Mouse (Mus musculus): ENCODE data around the gene Agap3. TPM values are rescaled to one million over a fixed set of nuclear protein-coding genes. Genes with fewer than 3 reads are reported as not detected.

The Agap3 gene
- polyA plus RNA-seq, 1 experiment from 2014 or later = 5.0 TPM

- H3K27ac ChIP-seq (ENCODE audit: low read length) = no peak overlapping the region
- H3K4me3 ChIP-seq (ENCODE audit: low read depth, low read length) = no peak overlapping the region
- peaks cover 61% of the 10 kb centered on the region for H3K27me3 ChIP-seq (ENCODE audit: control insufficient read depth, insufficient read depth, low read depth, low read length)
- ATAC-seq (ENCODE audit: low read depth) = peak; percentile 64; the same call in 1 of the 2 replicates
- WGBS (ENCODE audit: insufficient replicate concordance) = 14% methylated on average over 24 of the region's 24 CpGs
- H3K4me1 ChIP-seq (ENCODE audit: control insufficient read depth, low read depth, low read length) = peaks cover 6% of the 10 kb centered on the region; the same call in 1 of the 2 replicates
- H3K9ac ChIP-seq (ENCODE audit: low read depth, low read length) = no peak overlapping the region
- H3K9me3 ChIP-seq (replicated peaks; ENCODE audit: control insufficient read depth, low read length) = no peaks in the 10 kb centered on the region
- H3K36me3 ChIP-seq (ENCODE audit: control insufficient read depth, insufficient read depth) = no peaks in the 10 kb centered on the region
- no peak overlapping the region for H3K4me2 ChIP-seq (ENCODE audit: low read depth, low read length)
Observed at GRCm38 (mm10) chr5:24530042-24530689, 78.2 kb downstream of the Agap3 start.

- Histone ChIP-seq H3K4me3 (ENCODE audit: low read depth, low read length) (no peak overlapping the region), H3K4me2 (ENCODE audit: low read depth, low read length) (no peak overlapping the region), H3K27me3 (ENCODE audit: control insufficient read depth, insufficient read depth, low read depth, low read length) (peaks cover 35% of the 10 kb centered on the region), H3K27ac (ENCODE audit: low read length) (no peak overlapping the region), H3K36me3 (ENCODE audit: control insufficient read depth, insufficient read depth) (no peaks in the 10 kb centered on the region), H3K9ac (ENCODE audit: low read depth, low read length) (no peak overlapping the region), H3K4me1 (ENCODE audit: control insufficient read depth, low read depth, low read length) (no peaks in the 10 kb centered on the region), H3K9me3 (replicated peaks; ENCODE audit: control insufficient read depth, low read length) (no peaks in the 10 kb centered on the region)
- 48% methylated on average over 11 of the region's 11 CpGs for WGBS (ENCODE audit: insufficient replicate concordance)
- ATAC-seq (ENCODE audit: low read depth) = no peak
Observed at GRCm38 (mm10) chr5:24533391-24533790, 81.4 kb downstream of the Agap3 start.

- ATAC-seq (ENCODE audit: low read depth) = no peak
- Histone ChIP-seq H3K9me3 (replicated peaks; ENCODE audit: control insufficient read depth, low read length) (no peaks in the 10 kb centered on the region), H3K27me3 (ENCODE audit: control insufficient read depth, insufficient read depth, low read depth, low read length) (peaks cover 26% of the 10 kb centered on the region), H3K27ac (ENCODE audit: low read length) (no peak overlapping the region), H3K4me2 (ENCODE audit: low read depth, low read length) (no peak overlapping the region), H3K4me1 (ENCODE audit: control insufficient read depth, low read depth, low read length) (no peaks in the 10 kb centered on the region), H3K9ac (ENCODE audit: low read depth, low read length) (no peak overlapping the region), H3K36me3 (ENCODE audit: control insufficient read depth, insufficient read depth) (no peaks in the 10 kb centered on the region), H3K4me3 (ENCODE audit: low read depth, low read length) (no peak overlapping the region)
- WGBS (ENCODE audit: insufficient replicate concordance) = 27% methylated on average over 5 of the region's 5 CpGs
Observed at GRCm38 (mm10) chr5:24534292-24534691, 82.3 kb downstream of the Agap3 start.

- Histone ChIP-seq H3K4me1 (ENCODE audit: control insufficient read depth, low read depth, low read length) (no peaks in the 10 kb centered on the region; the same call in 1 of the 2 replicates), H3K9ac (ENCODE audit: low read depth, low read length) (no peak overlapping the region), H3K27me3 (ENCODE audit: control insufficient read depth, insufficient read depth, low read depth, low read length) (peaks cover 14% of the 10 kb centered on the region), H3K36me3 (ENCODE audit: control insufficient read depth, insufficient read depth) (no peaks in the 10 kb centered on the region), H3K27ac (ENCODE audit: low read length) (no peak overlapping the region), H3K4me2 (ENCODE audit: low read depth, low read length) (no peak overlapping the region), H3K9me3 (replicated peaks; ENCODE audit: control insufficient read depth, low read length) (no peaks in the 10 kb centered on the region), H3K4me3 (ENCODE audit: low read depth, low read length) (no peak overlapping the region)
- WGBS (ENCODE audit: insufficient replicate concordance) = 54% methylated on average over 3 of the region's 3 CpGs
- ATAC-seq (ENCODE audit: low read depth) = no peak
Observed at GRCm38 (mm10) chr5:24535731-24536130, 83.8 kb downstream of the Agap3 start.

GRCm38 (mm10) chr5:24536511-24536910 lies 84.5 kb downstream of the Agap3 start:
- H3K27me3 ChIP-seq (ENCODE audit: control insufficient read depth, insufficient read depth, low read depth, low read length) = peaks cover 11% of the 10 kb centered on the region
- no peaks in the 10 kb centered on the region for H3K9me3 ChIP-seq (replicated peaks; ENCODE audit: control insufficient read depth, low read length)
- no peak overlapping the region for H3K4me2 ChIP-seq (ENCODE audit: low read depth, low read length)
- ATAC-seq (ENCODE audit: low read depth) = no peak
- H3K4me1 ChIP-seq (ENCODE audit: control insufficient read depth, low read depth, low read length) = no peaks in the 10 kb centered on the region; the same call in 1 of the 2 replicates
- H3K27ac ChIP-seq (ENCODE audit: low read length) = no peak overlapping the region
- no peak overlapping the region for H3K4me3 ChIP-seq (ENCODE audit: low read depth, low read length)
- H3K9ac ChIP-seq (ENCODE audit: low read depth, low read length) = no peak overlapping the region
- no peaks in the 10 kb centered on the region for H3K36me3 ChIP-seq (ENCODE audit: control insufficient read depth, insufficient read depth)
- 59% methylated on average over 5 of the region's 5 CpGs for WGBS (ENCODE audit: insufficient replicate concordance)

GRCm38 (mm10) chr5:24537618-24538017 lies 85.6 kb downstream of the Agap3 start:
- no peak overlapping the region for H3K4me2 ChIP-seq (ENCODE audit: low read depth, low read length)
- H3K9me3 ChIP-seq (replicated peaks; ENCODE audit: control insufficient read depth, low read length) = no peaks in the 10 kb centered on the region
- H3K36me3 ChIP-seq (ENCODE audit: control insufficient read depth, insufficient read depth) = no peaks in the 10 kb centered on the region
- H3K9ac ChIP-seq (ENCODE audit: low read depth, low read length) = no peak overlapping the region
- 54% methylated on average over 16 of the region's 16 CpGs for WGBS (ENCODE audit: insufficient replicate concordance)
- H3K4me1 ChIP-seq (ENCODE audit: control insufficient read depth, low read depth, low read length) = no peaks in the 10 kb centered on the region; the same call in 1 of the 2 replicates
- H3K27ac ChIP-seq (ENCODE audit: low read length) = no peak overlapping the region
- no peak overlapping the region for H3K4me3 ChIP-seq (ENCODE audit: low read depth, low read length)
- ATAC-seq (ENCODE audit: low read depth) = no peak
- H3K27me3 ChIP-seq (ENCODE audit: control insufficient read depth, insufficient read depth, low read depth, low read length) = peaks cover 7% of the 10 kb centered on the region

- no peak overlapping the region for H3K4me2 ChIP-seq (ENCODE audit: low read depth, low read length)
- no peak for ATAC-seq (ENCODE audit: low read depth)
- WGBS (ENCODE audit: insufficient replicate concordance) = 70% methylated on average over 22 of the region's 22 CpGs
Observed at GRCm38 (mm10) chr5:24539571-24540296, 87.8 kb downstream of the Agap3 start.

GRCm38 (mm10) chr5:24540387-24541143 lies 88.6 kb downstream of the Agap3 start, which contains the start of gene Asb10:
Gene Asb10, minus strand, starts transcription at chr5:24540978.
- Histone ChIP-seq H3K4me3 (ENCODE audit: low read depth, low read length) (no peak within 1 kb of the TSS), H3K9ac (ENCODE audit: low read depth, low read length) (no peak within 1 kb of the TSS), H3K4me1 (ENCODE audit: control insufficient read depth, low read depth, low read length) (no peaks in the 10 kb centered on the region; the same call in 1 of the 2 replicates), H3K27me3 (ENCODE audit: control insufficient read depth, insufficient read depth, low read depth, low read length) (peaks cover 7% of the 10 kb centered on the region), H3K36me3 (ENCODE audit: control insufficient read depth, insufficient read depth) (no peaks in the 10 kb centered on the region), H3K27ac (ENCODE audit: low read length) (no peak within 1 kb of the TSS), H3K9me3 (replicated peaks; ENCODE audit: control insufficient read depth, low read length) (no peaks in the 10 kb centered on the region), H3K4me2 (ENCODE audit: low read depth, low read length) (no peak within 1 kb of the TSS)
- ATAC-seq (ENCODE audit: low read depth) = peak; percentile 16; the same call in 1 of the 2 replicates
- WGBS (ENCODE audit: insufficient replicate concordance) = 9% methylated on average over 14 of the region's 14 CpGs

More at GRCm38 (mm10) chr5:24539571-24540296, 87.8 kb downstream of the Agap3 start:
- Histone ChIP-seq H3K9ac (ENCODE audit: low read depth, low read length) (no peak overlapping the region), H3K4me3 (ENCODE audit: low read depth, low read length) (no peak overlapping the region), H3K4me1 (ENCODE audit: control insufficient read depth, low read depth, low read length) (no peaks in the 10 kb centered on the region; the same call in 1 of the 2 replicates), H3K36me3 (ENCODE audit: control insufficient read depth, insufficient read depth) (no peaks in the 10 kb centered on the region), H3K9me3 (replicated peaks; ENCODE audit: control insufficient read depth, low read length) (no peaks in the 10 kb centered on the region), H3K27ac (ENCODE audit: low read length) (no peak overlapping the region), H3K27me3 (ENCODE audit: control insufficient read depth, insufficient read depth, low read depth, low read length) (peaks cover 7% of the 10 kb centered on the region)
